Mouse (Mus musculus) liver, embryonic 14.5 days (tissue): ENCODE data around the gene Gm42674.

ENCODE experiments used
- CTCF ChIP-seq: IDR thresholded peaks from 2 replicates; pipeline ENCODE4 v1.5.1; 2016; ENCODE audit warnings: antibody characterized with exemption, low read depth, control low read depth
- EP300 ChIP-seq: IDR thresholded peaks from 2 replicates; pipeline ENCODE4 v1.6.1; 2016; ENCODE audit warnings: antibody characterized with exemption, low read depth

DNA sequence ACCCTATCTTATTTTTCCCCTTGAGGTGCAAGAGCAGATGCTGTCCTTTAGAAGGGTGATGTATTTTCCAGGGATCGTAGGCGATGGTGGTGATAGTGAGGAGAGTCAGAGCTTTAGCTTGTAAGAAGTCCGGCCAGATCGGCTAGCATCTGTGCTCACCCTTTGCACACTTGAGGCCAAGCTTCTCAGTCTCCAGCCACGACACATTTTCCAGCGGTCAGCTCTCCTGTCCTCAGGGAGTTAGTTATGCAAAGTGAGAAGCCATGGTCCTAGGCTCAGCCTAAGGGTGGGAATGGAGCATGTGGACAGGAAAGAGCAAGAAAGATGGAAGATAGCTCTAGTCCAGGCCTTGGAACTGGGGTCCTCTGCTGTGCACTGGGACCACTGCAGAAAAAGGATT, 4.9 kb upstream of the Gm42674 start:
- TF ChIP-seq CTCF (no peak), EP300 (no peak)
